Mouse (Mus musculus) forelimb bud, embryonic 11.5 days (tissue): ENCODE results near the gene Sctr.

Source experiments
- DNase-seq: peaks from one replicate; pipeline ENCODE4 v3.0.0-alpha.2; 2012; ENCODE audit warnings: low read depth, low spot score

The Sctr gene

DNA sequence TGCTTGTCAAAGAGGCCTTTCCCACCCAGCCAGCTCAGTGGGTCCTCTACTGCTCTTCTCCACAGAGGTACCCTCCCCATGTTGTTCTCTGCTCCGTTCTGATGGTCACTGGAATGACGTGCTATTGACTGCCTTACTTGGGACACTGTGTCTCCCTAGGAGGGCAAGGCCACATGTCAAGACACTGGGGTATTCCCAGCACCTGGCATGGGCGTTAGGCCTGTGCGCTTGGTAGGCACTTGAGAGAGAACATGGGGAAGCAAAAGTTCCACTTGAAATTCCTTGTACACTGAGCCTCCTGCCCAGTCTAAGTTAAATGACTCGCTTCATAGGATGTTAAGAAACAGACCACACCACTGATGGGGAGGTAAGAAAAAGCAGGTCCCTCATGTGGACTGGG, 62.4 kb downstream of the Sctr start:
- no peak for DNase-seq

DNA sequence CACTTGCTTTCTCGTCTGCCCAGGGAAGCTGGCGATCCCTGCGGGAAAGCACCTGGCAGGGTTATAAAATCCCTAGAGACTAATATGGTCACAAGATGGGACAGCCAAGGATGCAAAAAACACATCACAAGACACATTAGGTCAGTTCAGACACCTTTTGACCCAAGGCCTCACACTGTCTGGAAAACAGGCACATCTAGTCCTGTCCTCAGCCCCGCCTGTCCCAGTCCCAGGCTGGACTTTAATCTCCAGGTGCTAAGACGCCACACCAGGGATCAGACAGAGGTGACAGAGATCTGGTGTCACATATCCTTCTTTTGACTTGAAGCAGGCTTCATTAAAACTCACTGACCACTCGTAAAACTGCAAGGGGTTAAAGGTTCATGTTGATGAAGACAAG, 63.5 kb downstream of the Sctr start:
- DNase-seq = no peak

DNA sequence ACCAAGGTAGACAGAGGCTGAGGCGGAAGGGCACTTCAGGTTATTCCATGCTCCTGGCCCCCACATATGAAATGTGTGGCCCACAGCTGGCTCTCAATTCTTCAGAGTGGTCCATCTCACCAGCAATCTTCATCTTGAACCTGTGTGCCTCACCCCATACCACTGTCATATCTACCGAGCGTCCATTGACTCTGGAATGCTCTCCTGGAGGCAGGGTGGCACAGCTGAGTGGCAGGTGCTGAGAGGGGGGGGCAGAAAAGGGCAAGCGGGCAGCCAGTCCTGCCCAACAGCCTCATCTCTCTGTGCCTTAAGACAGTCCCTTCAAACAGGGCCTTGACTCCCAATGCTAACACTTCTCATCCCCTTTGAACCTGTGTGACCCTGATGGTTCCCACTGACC, 64.4 kb downstream of the Sctr start:
- no peak for DNase-seq

DNA sequence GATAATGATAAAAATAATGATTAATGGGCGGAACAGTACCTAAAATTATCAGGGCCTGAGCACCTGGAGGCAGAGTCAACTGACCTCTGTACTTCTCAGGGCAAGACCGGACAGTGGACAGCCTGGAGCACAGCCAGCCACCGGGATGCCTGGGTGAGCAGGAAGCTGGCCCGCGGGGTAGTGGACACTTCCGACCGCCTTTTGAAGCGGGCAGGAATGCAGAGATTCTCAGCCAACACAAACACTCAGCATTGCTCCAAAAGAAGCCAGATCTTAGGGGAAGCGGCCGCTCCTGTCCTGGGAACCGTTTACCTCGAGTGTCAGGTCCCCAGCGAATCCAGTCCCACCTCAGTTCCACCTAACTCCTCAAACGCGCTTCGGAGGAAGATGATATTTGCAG, 66.2 kb downstream of the Sctr start:
- no peak for DNase-seq

DNA sequence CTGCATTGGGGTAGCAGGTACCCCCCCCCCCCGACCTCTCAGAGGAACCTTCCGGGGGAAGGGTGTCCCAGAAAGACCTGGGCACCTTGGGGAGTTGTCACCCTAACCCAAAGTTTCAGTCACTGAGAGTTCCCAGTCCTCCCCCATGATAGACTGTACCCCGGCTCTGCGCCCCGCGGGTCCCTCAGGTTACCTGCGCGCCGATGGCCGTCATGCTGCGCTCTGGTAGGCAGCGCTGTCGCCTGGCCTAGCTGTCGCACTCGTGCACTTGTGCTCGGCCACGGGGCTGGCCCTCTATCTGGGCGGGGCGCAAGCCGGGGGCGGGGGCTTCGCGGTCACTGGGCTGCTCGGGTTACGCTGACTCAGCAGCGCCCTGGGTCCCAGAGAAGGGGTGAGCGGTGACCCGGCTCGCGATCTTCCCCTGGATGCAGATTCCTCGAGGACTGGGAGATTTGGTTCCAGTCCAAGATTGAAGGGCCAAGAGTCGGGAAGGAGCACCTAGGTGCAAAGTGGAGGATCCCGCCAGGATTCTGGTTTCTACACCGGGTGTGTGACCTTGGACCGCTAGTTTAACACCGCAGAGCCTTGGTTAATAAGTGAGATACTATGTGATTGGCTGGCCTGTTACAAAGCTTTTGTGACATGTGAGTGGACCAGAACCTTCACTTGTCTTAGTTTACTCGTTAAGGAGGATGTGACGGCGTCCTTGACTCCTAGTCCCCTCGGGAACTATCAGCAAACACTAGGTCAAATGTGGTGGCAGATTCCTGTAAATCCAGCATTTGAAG, 67.0 kb downstream of the Sctr start, which contains the start of gene Tmem37:
Gene Tmem37, minus strand, starts transcription at position 556 of the 788 bp plus-strand sequence.
- DNase-seq = peak; percentile 66

DNA sequence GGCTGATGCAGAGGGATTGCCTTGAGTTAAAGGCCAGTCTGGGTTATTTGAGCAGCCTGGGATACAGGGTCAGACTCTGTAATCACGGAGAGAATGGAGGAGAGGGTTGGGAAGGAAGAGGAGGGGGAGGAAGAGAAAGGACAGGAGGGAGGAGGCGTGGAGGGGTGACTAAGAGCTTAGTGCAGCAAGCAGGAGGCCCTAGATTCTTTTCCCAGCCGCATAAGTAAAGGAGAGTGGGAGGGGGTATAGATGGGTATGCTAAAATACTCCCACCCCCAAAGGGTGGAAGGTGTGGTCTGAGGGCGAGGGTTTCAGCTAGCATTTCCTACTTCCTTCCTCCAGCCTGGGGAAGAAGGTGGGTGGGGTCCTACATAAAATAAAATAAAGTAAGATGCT, 67.6 kb downstream of the Sctr start:
- DNase-seq = no peak

DNA sequence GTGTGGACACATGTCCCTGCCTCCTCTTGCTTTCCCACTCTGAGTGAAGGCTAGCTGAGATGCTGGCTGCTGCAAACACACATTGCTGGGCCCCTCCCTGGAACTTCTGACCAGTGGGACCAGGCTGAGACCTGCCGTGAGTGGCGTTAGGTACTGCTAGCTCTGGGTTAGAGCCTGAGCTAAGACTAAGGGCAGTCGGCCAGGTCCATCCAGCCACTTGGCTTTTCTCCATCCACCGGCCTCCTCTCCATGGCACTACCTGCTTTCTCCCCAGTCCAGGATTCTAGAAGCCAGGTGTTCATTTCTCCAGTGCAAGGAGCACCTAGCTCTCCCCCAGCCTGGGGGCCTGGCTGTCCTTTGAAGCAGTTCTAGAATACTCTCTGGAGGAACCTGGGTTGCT, 68.2 kb downstream of the Sctr start:
- DNase-seq = no peak

DNA sequence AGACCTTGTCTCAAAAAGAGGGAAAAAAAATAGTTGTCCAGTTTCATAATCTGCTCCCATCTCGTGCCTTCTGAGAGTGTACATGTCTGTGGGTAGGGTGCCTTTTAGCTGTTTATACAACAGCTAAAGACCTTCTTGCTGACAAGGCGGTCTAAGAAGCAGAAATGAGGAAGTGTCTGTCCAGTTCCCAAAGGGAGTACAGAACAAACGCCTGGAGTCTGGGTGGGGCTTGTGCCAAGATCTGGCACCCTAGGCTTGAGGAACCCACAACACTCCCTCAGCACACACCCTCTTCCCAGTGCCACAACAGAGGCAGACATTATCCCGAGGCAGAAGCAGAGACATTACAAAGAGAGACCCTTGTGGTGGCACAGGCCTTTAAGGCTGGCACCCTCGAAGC, 68.8 kb downstream of the Sctr start:
- no peak for DNase-seq

DNA sequence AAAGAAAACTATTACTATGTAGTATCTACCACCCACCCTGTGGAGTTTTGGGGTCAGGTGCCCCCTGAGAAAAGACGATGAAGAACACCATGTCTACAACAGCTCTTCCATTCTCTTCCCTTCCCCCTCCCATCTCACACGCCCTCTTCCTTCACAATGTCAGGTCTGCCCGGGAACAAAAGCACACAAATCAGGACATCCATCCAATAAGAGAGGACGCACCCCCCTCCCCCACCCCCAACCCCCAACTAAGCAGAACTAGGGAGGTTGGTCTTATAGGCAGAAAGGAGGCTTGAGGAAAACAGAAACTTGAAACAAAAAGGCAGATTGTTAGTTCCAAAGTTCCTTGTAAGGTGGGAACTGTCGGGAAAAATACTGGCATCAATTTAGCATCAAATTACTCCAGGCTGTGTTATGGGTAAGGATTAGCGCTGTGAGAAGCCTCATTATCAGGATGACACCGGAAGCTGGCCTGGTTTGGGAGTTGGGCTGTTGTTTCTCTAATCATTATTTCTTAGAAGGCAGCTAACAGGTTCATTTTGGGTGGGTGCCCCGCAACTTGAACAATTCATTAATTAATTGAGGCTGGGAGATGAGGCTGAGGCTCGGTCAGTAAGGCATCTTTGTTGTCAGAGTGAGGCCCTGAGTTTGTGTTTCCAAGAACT, 71.2 kb downstream of the Sctr start:
- DNase-seq = no peak

DNA sequence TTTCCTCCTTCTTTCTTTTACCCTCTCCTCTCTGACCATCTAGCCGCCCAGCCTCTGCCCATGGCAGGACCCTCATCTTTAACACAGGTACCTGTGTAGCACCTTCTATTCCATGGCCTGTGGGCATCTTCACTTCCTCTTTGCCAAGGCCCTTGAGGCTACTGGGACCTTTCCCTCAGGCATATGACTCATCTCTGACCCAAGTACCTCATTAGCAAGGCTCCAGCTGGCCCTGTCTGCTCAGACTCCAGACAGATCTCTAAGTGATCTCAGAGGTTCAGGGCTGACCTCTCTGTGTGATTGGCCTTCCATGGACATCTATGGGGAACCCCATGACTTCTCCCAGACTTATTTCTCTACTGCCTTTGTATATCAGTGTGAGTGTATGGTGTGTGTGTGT, 73.9 kb downstream of the Sctr start:
- no peak for DNase-seq

DNA sequence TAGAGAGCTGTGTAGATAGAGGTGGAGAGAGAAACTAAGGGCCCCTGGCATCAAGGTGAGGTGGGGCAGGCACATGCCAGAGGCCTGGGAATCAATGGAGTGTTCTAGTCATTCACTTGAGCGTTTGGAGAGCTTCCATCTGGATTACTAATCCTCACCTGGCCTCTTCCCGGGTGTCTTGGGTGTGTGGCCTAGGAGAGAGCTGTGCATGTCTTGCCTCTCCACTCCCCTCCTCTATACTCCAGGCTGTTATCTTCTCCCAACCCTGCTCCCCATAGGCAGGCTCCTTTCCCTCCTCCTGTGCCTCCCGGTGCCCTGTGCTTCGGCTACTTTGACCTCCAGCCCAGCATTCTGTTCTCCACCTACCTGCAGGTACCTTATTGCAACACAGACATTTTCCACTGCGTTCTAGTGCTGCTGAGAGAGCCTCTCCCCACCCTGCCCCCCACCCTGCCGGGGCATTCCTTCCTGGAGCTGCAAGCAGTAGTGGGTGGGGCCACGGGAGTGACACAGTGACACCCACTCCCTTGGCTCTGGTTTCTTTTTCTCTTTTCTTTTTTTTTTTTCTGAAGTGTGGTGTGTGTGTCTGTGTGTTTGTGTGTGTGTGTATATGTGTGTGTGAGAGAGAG, 76.4 kb downstream of the Sctr start:
- DNase-seq = no peak

DNA sequence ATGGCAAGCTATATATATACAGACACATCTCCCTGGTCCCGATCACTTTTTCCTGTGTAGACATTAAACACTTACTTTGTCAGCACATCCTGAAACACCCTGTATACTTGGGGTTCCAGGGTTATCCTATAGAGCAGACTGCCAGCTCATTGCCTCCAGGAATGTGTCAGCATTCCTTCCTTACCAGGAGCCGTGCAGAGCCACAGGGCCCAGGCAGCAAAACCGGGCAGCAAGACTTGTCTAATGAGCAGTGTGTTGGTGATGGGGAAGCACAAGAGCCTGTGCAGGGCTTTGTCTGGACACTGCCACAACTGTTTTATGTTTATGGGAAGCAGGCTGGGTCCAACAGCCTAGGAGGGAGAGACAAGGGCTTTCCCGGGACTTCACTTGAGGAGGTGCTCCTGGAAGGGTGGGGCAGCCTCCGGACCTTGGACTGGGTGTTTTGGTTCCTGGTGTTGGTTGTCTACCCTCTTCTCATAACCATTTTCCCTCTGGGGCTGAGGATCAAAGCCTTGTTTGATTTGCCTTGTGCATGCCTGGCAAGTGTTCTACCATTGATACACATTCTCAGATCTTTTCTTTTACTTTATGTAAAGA, 77.3 kb downstream of the Sctr start:
- DNase-seq = no peak

DNA sequence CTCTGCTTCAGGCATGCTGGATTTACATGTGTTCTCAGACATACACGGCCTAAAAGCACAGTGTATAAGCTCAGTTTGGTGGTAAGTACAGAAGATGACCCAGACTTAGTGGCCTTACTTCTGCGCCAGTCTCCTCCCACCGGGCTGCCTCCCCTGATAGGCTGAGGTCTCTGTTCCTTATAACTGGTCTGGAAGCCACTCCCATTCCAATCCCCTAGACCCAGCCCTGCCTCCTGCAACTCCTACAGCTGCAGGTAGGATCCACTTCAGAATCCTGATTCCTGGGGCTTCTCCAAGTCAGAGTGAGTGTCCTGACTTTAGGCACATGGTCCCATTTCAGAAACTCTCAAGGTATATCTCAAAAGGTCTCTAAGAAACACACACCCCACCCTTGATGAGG, 79.0 kb downstream of the Sctr start:
- no peak for DNase-seq

DNA sequence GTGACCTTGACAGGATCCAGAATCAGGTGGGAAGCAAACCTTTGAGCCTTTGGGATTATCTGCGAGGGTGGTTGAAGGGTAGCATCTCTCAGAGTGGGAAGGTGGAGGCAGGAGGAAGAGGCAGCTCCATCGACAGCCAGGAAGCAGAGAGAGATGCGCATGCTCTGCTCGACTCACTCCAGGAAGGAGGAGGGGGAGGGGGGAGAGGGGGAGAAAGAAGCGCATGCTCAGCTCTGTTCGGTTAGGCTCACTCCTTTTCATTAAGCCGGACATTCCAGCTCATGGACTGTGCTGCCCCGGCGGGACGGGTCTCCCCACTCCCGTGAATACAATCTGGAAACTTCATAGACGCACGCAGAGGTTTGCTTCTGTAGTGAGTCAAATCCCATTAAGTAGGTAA, 80.0 kb downstream of the Sctr start:
- no peak for DNase-seq

DNA sequence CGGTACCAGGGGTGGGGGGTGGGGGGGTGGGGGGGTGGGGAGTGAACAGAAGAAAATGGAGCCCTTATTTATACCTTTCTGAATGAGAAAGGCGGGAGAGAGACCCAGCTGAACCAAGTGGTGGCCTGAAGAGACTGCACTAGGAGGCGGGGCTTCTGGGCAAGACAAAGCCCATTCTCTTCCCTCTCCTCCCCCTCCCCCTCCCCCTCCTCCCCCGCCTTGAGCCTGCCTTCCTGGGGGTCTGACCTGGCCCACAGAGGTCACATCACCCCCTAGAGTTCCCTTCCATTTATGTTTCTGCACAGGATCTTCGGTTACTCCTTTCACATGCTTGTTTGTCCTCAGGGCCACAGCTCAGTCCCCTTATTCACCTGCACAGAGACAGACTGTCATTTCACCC, 82.5 kb downstream of the Sctr start:
- DNase-seq = no peak

DNA sequence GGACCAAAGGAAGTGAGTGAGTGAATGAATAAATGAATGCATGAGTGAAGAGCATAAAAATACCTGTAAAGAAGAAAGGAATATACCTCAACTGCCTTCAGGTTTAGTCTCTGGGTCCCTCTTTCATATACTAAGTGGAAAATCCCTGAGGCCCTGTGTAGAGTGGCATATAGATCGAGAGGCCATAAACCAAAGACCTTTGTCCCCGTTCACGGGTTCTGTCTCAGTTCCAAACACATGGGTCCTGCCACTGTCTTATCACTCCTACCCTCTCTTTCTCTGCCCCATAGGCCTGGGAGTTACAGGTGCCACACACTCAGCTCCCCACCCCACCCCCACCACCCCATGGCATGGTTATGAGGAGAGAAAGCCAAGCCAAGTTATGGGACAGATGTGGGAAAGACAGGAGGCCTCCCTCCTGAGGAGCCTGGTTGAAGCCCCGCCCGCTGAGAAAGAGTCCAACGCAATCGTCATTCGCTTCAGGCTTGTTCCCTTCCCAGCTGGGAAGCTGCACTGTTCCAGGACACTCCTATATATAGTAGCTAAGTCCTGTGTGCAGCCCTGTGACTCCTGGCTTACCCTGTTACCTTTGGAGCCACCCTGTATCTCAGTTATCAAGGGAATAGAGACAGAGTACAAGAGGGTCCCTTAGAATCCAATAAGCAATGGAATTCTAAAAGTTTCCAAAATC, 84.3 kb downstream of the Sctr start:
- no peak for DNase-seq

DNA sequence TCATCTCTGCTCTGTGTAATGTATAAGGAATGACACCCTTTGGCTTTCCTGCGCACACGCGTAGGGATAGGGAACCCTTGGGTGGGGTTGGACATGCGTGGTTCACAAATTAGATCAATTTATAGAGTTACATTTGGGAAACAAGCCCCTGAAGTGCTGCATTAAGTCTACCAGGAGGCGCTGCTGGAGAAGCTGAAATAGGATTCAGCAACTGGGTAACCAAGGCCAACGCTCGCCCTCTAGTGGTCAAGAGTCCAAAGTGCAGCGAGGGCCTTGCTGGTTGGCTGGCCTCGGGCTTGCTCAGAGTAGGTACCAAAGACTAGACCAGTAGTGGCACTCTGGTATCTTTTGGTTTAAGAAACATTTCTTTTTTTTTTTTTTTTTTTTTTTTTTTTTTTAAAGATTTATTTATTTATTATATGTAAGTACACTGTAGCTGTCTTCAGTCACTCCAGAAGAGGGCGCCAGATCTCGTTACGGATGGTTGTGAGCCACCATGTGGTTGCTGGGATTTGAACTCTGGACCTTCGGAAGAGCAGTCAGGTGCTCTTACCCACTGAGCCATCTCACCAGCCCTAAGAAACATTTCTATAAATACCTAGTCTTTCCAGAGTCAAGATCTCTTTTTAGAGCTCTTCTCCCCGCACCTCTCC, 86.9 kb downstream of the Sctr start:
- peak; percentile 84 for DNase-seq

DNA sequence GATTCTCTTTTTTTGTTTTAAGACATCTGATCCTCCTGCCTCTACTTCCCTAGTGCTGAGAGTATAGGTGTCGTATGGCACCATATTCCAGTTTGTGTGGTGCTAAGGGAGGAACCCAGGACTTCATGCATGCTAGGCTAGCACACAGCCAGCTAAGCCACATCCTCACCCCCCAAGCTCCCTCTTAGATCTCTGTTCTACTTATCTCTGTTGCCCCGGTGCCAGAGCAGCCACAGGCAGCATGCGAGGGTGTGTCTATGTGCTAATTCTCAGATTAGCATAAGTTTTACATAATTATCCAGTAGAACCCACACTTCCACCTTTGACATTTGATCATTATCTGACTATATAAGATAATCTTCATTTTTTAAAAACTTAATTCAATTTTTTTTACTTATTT, 88.2 kb downstream of the Sctr start:
- no peak for DNase-seq

DNA sequence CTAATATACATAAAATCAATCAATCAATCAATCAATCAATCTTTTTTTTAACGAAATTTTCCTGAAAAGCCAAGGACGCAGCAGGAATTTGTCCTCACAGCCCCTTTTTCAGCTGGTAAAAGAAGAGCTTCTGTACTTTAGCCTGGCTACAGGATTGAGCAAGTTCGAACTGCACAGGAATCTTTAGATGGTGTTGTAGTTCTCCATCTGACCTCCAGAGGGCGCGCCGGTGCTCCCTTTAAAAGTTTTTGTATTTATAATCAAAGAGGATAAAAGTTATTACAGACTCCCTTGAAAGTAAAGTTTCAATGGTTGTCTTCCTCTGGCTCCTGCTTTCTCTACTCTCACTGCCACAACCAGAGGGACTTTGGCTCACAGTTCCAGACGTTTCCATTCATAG, 91.6 kb downstream of the Sctr start:
- DNase-seq = peak; percentile 57

DNA sequence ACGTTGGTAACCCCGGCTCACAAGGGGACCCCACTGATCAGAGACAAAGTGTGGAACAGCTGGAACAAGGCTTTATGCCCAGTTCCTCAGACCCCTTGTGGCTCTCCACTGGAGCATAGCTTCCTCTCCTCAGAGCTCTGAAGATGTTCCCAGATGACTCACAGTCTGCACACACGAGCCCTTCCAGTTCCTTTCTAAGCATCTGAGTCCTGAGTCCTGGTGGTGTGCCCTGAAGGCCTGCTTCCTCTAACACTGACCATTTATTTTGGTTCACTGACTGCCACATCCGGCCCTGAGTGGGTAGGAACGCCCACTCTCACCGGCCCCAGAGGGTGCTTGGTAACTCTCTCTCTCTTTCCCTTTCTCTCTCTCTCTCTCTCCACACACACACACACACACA, 92.8 kb downstream of the Sctr start:
- no peak for DNase-seq

DNA sequence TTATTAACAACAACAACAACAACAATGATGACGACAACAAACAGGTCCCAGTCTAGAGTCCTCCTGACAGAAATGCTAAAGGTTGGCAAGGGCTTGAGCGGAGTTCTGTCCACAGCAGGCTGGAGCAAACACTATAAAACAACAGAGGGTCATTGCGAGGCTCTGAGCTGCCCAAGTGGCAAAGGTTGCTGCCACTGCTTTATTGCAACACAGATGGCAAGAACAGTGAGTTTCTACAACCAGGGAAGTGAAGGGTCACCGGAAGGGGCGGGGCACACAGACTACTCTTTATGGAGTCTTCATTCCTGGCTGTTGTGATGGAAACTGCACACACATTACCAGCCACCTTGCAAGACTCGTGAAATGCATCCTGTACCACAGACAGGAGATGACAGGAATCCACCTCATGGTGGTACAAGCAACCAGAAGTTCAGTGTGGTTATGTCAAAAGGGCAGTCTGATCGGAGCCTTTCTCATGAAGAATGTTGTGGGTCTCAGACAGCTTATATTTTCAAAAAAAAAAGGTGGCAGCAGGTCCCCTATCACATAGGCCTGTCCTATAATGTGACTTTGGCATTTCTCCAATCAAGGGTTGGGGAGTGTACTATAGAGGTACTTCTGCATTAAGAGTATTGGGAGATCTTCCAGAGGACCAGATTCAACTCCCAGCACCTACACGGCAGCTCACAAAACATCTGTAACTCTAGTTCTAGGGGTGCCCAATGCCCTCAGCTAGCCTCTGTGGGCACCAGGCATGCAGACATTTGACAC, 93.9 kb downstream of the Sctr start:
- no peak for DNase-seq
